Mouse (Mus musculus): ENCODE measurements around the gene Nrxn1. TPM values are rescaled to one million over a fixed set of nuclear protein-coding genes. Genes with fewer than 3 reads are reported as not detected.

Nrxn1 gene
- total and polyA plus RNA-seq, 3 experiments: 0.22 TPM; not detected in 2

- TF ChIP-seq GATA2 (IDR thresholded peaks at IDR 0.05; ENCODE audit: borderline replicate concordance, low read depth, low read length) (no peak), GATA1 (IDR thresholded peaks at IDR 0.05; ENCODE audit: borderline replicate concordance, low read length) (no peak), TAL1 (conservative IDR thresholded peaks at IDR 0.05; ENCODE audit: low read depth, low read length) (no peak), CTCF (IDR thresholded peaks at IDR 0.05; ENCODE audit: low read depth, low read length) (no peak), POLR2AphosphoS5 (IDR thresholded peaks at IDR 0.05; ENCODE audit: insufficient replicate concordance, low read depth, low read length) (no peak)
- no peaks in the 10 kb centered on the region for H3K27me3 ChIP-seq (ENCODE audit: insufficient read depth, low read length)
- H3K4me1 ChIP-seq (ENCODE audit: insufficient read depth, low read depth, low read length): no peaks in the 10 kb centered on the region
- DNase-seq (ENCODE audit: low spot score) (no peak), ATAC-seq (ENCODE audit: extremely low read depth, insufficient number of reproducible peaks, low FRiP score, poor library complexity, severe bottlenecking) (no peak)
- no peak overlapping the region for H3K4me3 ChIP-seq (ENCODE audit: low read depth, low read length)
- no peaks in the 10 kb centered on the region for H3K9me3 ChIP-seq (replicated peaks)
- no peaks in the 10 kb centered on the region for H3K36me3 ChIP-seq (replicated peaks)
Measured at GRCm38 (mm10) chr17:90818340-90818739, 274.5 kb downstream of the Nrxn1 start.

DNA sequence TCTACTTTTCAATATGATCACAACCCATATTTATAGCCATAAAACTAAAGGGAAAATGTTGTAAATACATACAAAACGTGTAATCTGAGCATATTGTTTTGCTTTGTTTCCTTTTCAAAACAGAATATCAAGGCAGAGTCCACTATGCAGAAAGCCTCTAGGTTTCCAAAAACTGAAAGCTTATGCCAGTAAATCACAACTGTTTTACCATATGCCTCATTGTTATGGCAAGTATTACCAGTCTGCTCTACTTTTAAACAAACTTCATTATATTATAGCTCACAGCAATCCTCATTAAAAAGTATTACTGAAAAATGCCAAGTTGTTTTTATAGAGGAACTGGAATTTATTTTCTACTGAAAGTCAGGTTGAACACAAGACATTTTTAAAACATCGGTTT lies 275.0 kb downstream of the Nrxn1 start:
- no peak for DNase-seq (ENCODE audit: low spot score)

DNA sequence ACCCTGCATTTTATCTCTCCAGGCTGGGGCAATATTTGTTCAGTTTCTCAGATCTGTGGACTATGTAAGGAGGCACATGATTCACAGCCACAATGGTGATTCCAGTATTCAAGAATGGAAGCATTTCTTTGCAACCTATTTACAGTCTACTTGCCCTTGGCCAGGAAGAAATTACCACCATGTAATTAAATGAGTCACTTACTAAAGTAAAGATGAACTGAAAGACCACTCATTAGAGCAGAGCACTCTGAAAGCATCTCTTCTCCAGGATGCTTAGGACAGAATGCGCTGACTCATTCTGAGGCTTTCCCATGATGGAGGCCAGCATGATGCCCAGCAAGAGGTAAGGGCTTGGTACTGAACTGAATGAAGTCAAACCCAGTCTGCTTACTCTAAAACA lies 277.6 kb downstream of the Nrxn1 start:
- no peaks in the 10 kb centered on the region for H3K36me3 ChIP-seq (replicated peaks)
- no peak for DNase-seq (ENCODE audit: low spot score)
- no peak for TF ChIP-seq GATA1 (IDR thresholded peaks at IDR 0.05; ENCODE audit: borderline replicate concordance, low read length)
- TF ChIP-seq GATA2 (IDR thresholded peaks at IDR 0.05; ENCODE audit: borderline replicate concordance, low read depth, low read length): no peak
- no peak for TF ChIP-seq POLR2AphosphoS5 (IDR thresholded peaks at IDR 0.05; ENCODE audit: insufficient replicate concordance, low read depth, low read length)
- TF ChIP-seq TAL1 (conservative IDR thresholded peaks at IDR 0.05; ENCODE audit: low read depth, low read length): no peak
- TF ChIP-seq CTCF (IDR thresholded peaks at IDR 0.05; ENCODE audit: low read depth, low read length): no peak
- no peaks in the 10 kb centered on the region for H3K27me3 ChIP-seq (ENCODE audit: insufficient read depth, low read length)
- H3K9me3 ChIP-seq (replicated peaks): no peaks in the 10 kb centered on the region
- ATAC-seq (ENCODE audit: extremely low read depth, insufficient number of reproducible peaks, low FRiP score, poor library complexity, severe bottlenecking): no peak
- H3K4me3 ChIP-seq (ENCODE audit: low read depth, low read length): no peak overlapping the region
- H3K4me1 ChIP-seq (ENCODE audit: insufficient read depth, low read depth, low read length): no peaks in the 10 kb centered on the region

More for the DNA sequence above, 275.0 kb downstream of the Nrxn1 start:
- no peaks in the 10 kb centered on the region for H3K9me3 ChIP-seq (replicated peaks)
- no peaks in the 10 kb centered on the region for H3K4me1 ChIP-seq (ENCODE audit: insufficient read depth, low read depth, low read length)
- no peaks in the 10 kb centered on the region for H3K36me3 ChIP-seq (replicated peaks)
- ATAC-seq (ENCODE audit: extremely low read depth, insufficient number of reproducible peaks, low FRiP score, poor library complexity, severe bottlenecking): no peak
- no peaks in the 10 kb centered on the region for H3K27me3 ChIP-seq (ENCODE audit: insufficient read depth, low read length)
- no peak for TF ChIP-seq GATA2 (IDR thresholded peaks at IDR 0.05; ENCODE audit: borderline replicate concordance, low read depth, low read length)
- TF ChIP-seq CTCF (IDR thresholded peaks at IDR 0.05; ENCODE audit: low read depth, low read length): no peak
- no peak for TF ChIP-seq TAL1 (conservative IDR thresholded peaks at IDR 0.05; ENCODE audit: low read depth, low read length)
- no peak for TF ChIP-seq POLR2AphosphoS5 (IDR thresholded peaks at IDR 0.05; ENCODE audit: insufficient replicate concordance, low read depth, low read length)
- no peak for TF ChIP-seq GATA1 (IDR thresholded peaks at IDR 0.05; ENCODE audit: borderline replicate concordance, low read length)
- H3K4me3 ChIP-seq (ENCODE audit: low read depth, low read length): no peak overlapping the region

DNA sequence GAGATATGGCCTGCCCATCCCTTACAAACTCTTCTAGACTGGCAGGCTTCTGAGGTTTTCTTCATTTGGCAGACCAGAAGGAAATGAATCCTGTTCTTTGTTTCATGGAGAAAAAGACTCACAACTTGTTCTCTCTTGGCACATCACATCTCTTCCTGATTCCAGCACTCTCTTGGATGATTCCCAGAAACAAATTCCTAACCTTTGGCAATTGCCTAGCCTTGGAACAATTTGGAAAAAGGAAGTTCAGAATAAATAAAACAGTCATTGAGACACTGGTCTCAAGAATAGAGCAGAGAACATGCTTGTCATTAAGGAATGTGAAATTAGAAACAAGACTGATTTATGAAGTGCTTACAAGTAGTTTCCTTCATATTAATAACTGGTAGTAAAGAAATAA lies 279.1 kb downstream of the Nrxn1 start:
- no peak for DNase-seq (ENCODE audit: low spot score)
- Histone ChIP-seq H3K4me3 (ENCODE audit: low read depth, low read length) (no peak overlapping the region), H3K4me1 (ENCODE audit: insufficient read depth, low read depth, low read length) (no peaks in the 10 kb centered on the region), H3K9me3 (replicated peaks) (no peaks in the 10 kb centered on the region), H3K36me3 (replicated peaks) (no peaks in the 10 kb centered on the region), H3K27me3 (ENCODE audit: insufficient read depth, low read length) (no peaks in the 10 kb centered on the region)
- no peak for ATAC-seq (ENCODE audit: extremely low read depth, insufficient number of reproducible peaks, low FRiP score, poor library complexity, severe bottlenecking)
- TF ChIP-seq POLR2AphosphoS5 (IDR thresholded peaks at IDR 0.05; ENCODE audit: insufficient replicate concordance, low read depth, low read length) (no peak), CTCF (IDR thresholded peaks at IDR 0.05; ENCODE audit: low read depth, low read length) (no peak), TAL1 (conservative IDR thresholded peaks at IDR 0.05; ENCODE audit: low read depth, low read length) (no peak), GATA2 (IDR thresholded peaks at IDR 0.05; ENCODE audit: borderline replicate concordance, low read depth, low read length) (no peak), GATA1 (IDR thresholded peaks at IDR 0.05; ENCODE audit: borderline replicate concordance, low read length) (no peak)

- no peak for ATAC-seq (ENCODE audit: extremely low read depth, insufficient number of reproducible peaks, low FRiP score, poor library complexity, severe bottlenecking)
- no peak for TF ChIP-seq POLR2AphosphoS5 (IDR thresholded peaks at IDR 0.05; ENCODE audit: insufficient replicate concordance, low read depth, low read length)
- no peak for TF ChIP-seq GATA2 (IDR thresholded peaks at IDR 0.05; ENCODE audit: borderline replicate concordance, low read depth, low read length)
- TF ChIP-seq CTCF (IDR thresholded peaks at IDR 0.05; ENCODE audit: low read depth, low read length): no peak
- Histone ChIP-seq H3K9me3 (replicated peaks) (no peaks in the 10 kb centered on the region), H3K4me3 (ENCODE audit: low read depth, low read length) (no peak overlapping the region), H3K4me1 (ENCODE audit: insufficient read depth, low read depth, low read length) (no peaks in the 10 kb centered on the region), H3K27me3 (ENCODE audit: insufficient read depth, low read length) (no peaks in the 10 kb centered on the region), H3K36me3 (replicated peaks) (no peaks in the 10 kb centered on the region)
- DNase-seq (ENCODE audit: low spot score): no peak
Measured at GRCm38 (mm10) chr17:90812485-90812884, 280.4 kb downstream of the Nrxn1 start.

- Histone ChIP-seq H3K36me3 (replicated peaks) (no peaks in the 10 kb centered on the region), H3K9me3 (replicated peaks) (no peaks in the 10 kb centered on the region), H3K4me3 (ENCODE audit: low read depth, low read length) (no peak overlapping the region), H3K27me3 (ENCODE audit: insufficient read depth, low read length) (no peaks in the 10 kb centered on the region), H3K4me1 (ENCODE audit: insufficient read depth, low read depth, low read length) (no peaks in the 10 kb centered on the region)
- ATAC-seq (ENCODE audit: extremely low read depth, insufficient number of reproducible peaks, low FRiP score, poor library complexity, severe bottlenecking): no peak; the same call in 1 of the 2 replicates
- DNase-seq (ENCODE audit: low spot score): no peak
- TF ChIP-seq CTCF (IDR thresholded peaks at IDR 0.05; ENCODE audit: low read depth, low read length) (no peak), TAL1 (conservative IDR thresholded peaks at IDR 0.05; ENCODE audit: low read depth, low read length) (no peak), GATA1 (IDR thresholded peaks at IDR 0.05; ENCODE audit: borderline replicate concordance, low read length) (no peak), GATA2 (IDR thresholded peaks at IDR 0.05; ENCODE audit: borderline replicate concordance, low read depth, low read length) (no peak), POLR2AphosphoS5 (IDR thresholded peaks at IDR 0.05; ENCODE audit: insufficient replicate concordance, low read depth, low read length) (no peak)
Measured at GRCm38 (mm10) chr17:90809197-90810163, 283.4 kb downstream of the Nrxn1 start.

Measured in G1E (cell line).